Mouse (Mus musculus): ENCODE results near the gene Shoc2. TPM values are rescaled to one million over a fixed set of nuclear protein-coding genes. Genes with fewer than 3 reads are reported as not detected.
"Not testable (repeated sequence)": the region's sequence is repeated elsewhere in the genome, so short reads cannot be mapped to it uniquely, and the experiment has no call there.

Shoc2 gene
- polyA plus RNA-seq (2012; rRNA removed) = 16.2 and 19.9 TPM in 2 replicates

- under 1% methylated on average over 62 of the region's 62 CpGs for WGBS
Measured at GRCm38 (mm10) chr19:53943802-53944785, at the start of gene Shoc2, which contains the start of gene Bbip1. Gene Shoc2, plus strand, starts transcription at chr19:53944306. Gene Bbip1, minus strand, starts transcription at chr19:53944627.

GRCm38 (mm10) chr19:53894538-53895121 lies 49.5 kb upstream of the Shoc2 start:
- 18% methylated on average over 12 of the region's 12 CpGs for WGBS
- no peak for DNase-seq (ENCODE audit: low read depth, low spot score)

More at GRCm38 (mm10) chr19:53943802-53944785, at the start of gene Shoc2, which contains the start of gene Bbip1:
- DNase-seq (ENCODE audit: low read depth, low spot score) = peak; percentile 97

- 61% methylated on average over 5 of the region's 5 CpGs for WGBS
- DNase-seq (ENCODE audit: low read depth, low spot score) = no peak
Measured at GRCm38 (mm10) chr19:53898046-53898445, 46.1 kb upstream of the Shoc2 start.

- 81% methylated on average over 4 of the region's 4 CpGs for WGBS
- no peak for DNase-seq (ENCODE audit: low read depth, low spot score)
Measured at GRCm38 (mm10) chr19:53898498-53898897, 45.6 kb upstream of the Shoc2 start.

GRCm38 (mm10) chr19:53898970-53899900 lies 44.9 kb upstream of the Shoc2 start:
- WGBS = 88% methylated on average over 25 of the region's 25 CpGs
- no peak for DNase-seq (ENCODE audit: low read depth, low spot score)

- WGBS = 72% methylated on average over 14 of the region's 14 CpGs
- DNase-seq (ENCODE audit: low read depth, low spot score) = no peak
Measured at GRCm38 (mm10) chr19:53899941-53900610, 44.0 kb upstream of the Shoc2 start.

- no peak for DNase-seq (ENCODE audit: low read depth, low spot score)
- WGBS = 45% methylated on average over 15 of the region's 15 CpGs
Measured at GRCm38 (mm10) chr19:53901931-53902738, 42.0 kb upstream of the Shoc2 start.

- 1% methylated on average over 61 of the region's 61 CpGs for WGBS
- DNase-seq (ENCODE audit: low read depth, low spot score) = peak; percentile 85
Measured at GRCm38 (mm10) chr19:53902739-53903487, 41.2 kb upstream of the Shoc2 start.

GRCm38 (mm10) chr19:53903507-53904321 lies 40.4 kb upstream of the Shoc2 start:
- DNase-seq (ENCODE audit: low read depth, low spot score) = no peak
- WGBS = under 1% methylated on average over 78 of the region's 83 CpGs

GRCm38 (mm10) chr19:53904833-53905480 lies 39.1 kb upstream of the Shoc2 start:
- no peak for DNase-seq (ENCODE audit: low read depth, low spot score)
- WGBS = 5% methylated on average over 7 of the region's 7 CpGs

GRCm38 (mm10) chr19:53906033-53906702 lies 37.9 kb upstream of the Shoc2 start:
- no peak for DNase-seq (ENCODE audit: low read depth, low spot score)
- 3% methylated on average over 6 of the region's 6 CpGs for WGBS

GRCm38 (mm10) chr19:53906703-53907070 lies 37.4 kb upstream of the Shoc2 start:
- DNase-seq (ENCODE audit: low read depth, low spot score) = not testable (repeated sequence)

- no peak for DNase-seq (ENCODE audit: low read depth, low spot score)
- 51% methylated on average over 4 of the region's 4 CpGs for WGBS
Measured at GRCm38 (mm10) chr19:53914950-53915349, 29.2 kb upstream of the Shoc2 start.

GRCm38 (mm10) chr19:53919541-53919940 lies 24.6 kb upstream of the Shoc2 start:
- DNase-seq (ENCODE audit: low read depth, low spot score) = no peak
- WGBS = 78% methylated on average over 10 of the region's 10 CpGs

- 94% methylated on average over 3 of the region's 3 CpGs for WGBS
- not testable (repeated sequence) for DNase-seq (ENCODE audit: low read depth, low spot score)
Measured at GRCm38 (mm10) chr19:53921996-53922395, 22.1 kb upstream of the Shoc2 start.

- no peak for DNase-seq (ENCODE audit: low read depth, low spot score)
Measured at GRCm38 (mm10) chr19:53925338-53925751, 18.8 kb upstream of the Shoc2 start.

More at GRCm38 (mm10) chr19:53925338-53925751, 18.8 kb upstream of the Shoc2 start:
- 87% methylated on average over 2 of the region's 2 CpGs for WGBS

All from large intestine, adult 2 months (tissue).